Mouse (Mus musculus): ENCODE measurements around the gene C3.

The C3 gene

DNA sequence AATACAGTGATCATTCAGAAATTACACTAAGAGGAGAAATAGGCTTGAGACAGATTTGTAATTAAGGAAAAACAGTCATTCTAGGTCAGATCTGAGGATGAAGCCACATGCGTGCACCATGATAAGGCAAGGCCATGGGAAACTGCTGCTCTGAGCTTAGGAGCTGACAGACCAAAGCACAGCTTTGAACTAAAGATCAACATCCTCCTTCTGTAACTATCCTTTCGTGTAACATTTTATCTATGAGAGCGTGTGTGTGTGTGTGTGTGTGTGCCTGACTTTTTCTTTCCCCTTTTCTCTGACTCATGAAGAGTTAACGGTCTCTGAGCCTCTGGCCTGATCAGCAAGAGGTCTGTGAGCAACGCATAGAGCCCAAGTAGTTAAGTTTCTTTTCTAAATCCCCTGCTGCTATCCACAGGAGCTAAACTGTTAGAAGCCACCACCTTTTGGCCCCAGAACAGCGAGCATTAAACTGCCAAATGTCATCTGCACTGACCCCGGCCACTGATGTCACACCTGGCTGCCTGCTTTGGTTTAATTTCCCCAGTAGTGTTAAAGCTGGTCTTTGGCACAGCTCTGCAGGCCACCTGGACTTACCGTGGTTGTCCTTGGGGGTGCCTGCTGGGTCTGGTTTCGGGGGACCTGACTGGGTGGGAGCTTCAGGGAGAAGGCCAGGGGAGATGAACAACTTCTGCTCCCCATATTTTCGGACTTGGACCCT lies 15.9 kb upstream of the C3 start:
- no peaks in the 10 kb centered on the region for H3K27me3 ChIP-seq (ENCODE audit: control insufficient read depth, insufficient read depth, low read length, poor library complexity, severe bottlenecking)
- peaks cover 16% of the 10 kb centered on the region for H3K36me3 ChIP-seq (ENCODE audit: control insufficient read depth, insufficient read depth, low read length, poor library complexity, severe bottlenecking)
- DNase-seq (ENCODE audit: low read depth, low spot score), result no peak

DNA sequence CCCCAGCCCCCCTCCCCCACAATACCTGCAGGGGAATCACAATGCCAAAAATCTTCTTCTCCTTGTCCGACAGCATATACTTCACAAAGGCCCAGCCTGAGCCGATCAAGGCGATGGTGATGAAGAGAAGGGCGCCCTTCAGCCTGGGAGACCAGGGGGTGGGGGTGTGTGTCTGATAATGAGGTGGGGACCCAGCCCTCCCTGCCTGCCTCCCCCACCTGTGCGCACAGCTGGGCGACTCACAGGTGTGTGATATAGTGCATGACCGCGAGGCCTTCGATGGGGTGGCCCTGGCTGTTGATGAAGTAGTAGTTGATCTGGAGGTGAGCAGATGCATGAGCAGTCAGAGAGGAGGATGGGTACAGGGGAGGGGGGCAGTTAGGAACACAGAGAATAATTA lies 9.2 kb upstream of the C3 start:
- Histone ChIP-seq H3K27me3 (ENCODE audit: control insufficient read depth, insufficient read depth, low read length, poor library complexity, severe bottlenecking) (no peaks in the 10 kb centered on the region), H3K36me3 (ENCODE audit: control insufficient read depth, insufficient read depth, low read length, poor library complexity, severe bottlenecking) (peaks cover 24% of the 10 kb centered on the region)
- DNase-seq (ENCODE audit: low read depth, low spot score), result no peak

DNA sequence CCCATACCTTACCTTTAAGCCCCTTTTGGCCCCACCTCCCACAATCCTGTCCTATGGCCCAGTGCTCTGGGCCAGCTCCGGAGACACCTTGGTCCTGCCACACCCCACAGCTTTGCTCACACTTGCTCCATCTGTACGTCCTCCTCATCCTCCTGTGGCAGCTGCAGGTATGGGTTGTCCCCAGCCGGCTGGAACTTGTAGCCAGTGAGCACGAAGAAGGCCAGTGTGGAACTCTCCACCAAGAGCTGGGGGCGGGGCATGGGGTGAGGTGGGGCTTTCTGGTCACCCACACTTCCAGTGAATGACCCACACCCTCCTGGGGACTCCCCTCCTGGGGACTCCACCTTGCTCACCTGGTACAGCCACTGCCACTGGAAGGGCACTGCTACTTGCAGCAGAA lies 7.9 kb upstream of the C3 start:
- H3K27me3 ChIP-seq (ENCODE audit: control insufficient read depth, insufficient read depth, low read length, poor library complexity, severe bottlenecking), result no peaks in the 10 kb centered on the region
- H3K36me3 ChIP-seq (ENCODE audit: control insufficient read depth, insufficient read depth, low read length, poor library complexity, severe bottlenecking), result peaks cover 24% of the 10 kb centered on the region
- no peak for DNase-seq (ENCODE audit: low read depth, low spot score)

DNA sequence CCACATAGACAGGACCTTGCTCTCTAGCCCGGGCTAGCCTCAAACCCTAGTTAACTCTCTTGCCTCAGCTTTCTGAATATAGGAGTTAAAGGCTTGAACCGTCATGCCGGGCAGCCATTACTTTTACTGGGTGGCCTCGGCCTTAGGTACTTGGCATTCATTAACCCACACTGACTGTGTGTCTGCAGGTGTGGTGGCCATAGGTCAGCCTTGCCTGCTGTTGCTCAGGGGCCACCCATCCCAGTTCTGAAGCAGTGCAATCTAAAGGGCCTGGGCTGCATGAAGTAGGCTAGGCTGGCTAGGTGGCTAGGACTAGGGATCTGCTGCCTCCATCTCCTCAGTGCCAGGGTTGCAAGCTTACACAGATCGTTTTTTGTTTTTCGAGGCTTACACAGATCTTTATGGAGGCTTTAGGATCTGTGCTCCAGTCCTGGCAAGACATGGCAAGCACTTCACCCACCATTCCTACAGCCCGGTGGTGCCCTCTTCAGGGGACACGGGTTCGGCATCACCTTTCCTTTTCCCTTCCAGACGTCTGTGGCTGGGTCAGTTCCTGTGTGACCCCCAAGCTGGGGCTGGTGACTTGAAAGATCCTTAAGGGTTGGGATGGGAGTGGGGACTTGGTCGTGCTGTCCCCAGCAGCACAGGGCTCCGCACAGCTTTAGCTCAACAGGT lies 6.5 kb upstream of the C3 start:
- no peak for DNase-seq (ENCODE audit: low read depth, low spot score)
- H3K27me3 ChIP-seq (ENCODE audit: control insufficient read depth, insufficient read depth, low read length, poor library complexity, severe bottlenecking), result no peaks in the 10 kb centered on the region

DNA sequence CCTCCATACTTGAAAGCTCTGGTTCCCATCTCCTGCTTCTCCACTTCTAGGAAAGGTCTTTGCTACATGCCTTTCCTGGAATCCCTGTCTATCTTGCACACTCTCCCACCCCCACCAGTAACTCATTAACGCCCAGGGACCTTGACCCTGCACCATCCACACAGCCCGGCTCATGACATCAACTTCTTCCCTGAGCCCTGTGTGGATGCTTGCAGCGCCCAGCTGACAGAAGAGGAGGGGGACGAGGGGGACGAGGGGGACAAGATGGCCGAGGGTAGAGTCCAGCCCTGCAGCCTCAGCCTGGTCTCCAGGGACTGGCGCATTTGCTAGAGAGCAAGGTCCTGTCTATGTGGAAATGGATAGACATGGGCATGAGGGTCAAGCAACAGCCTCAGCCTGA lies 5.1 kb upstream of the C3 start:
- peaks cover 23% of the 10 kb centered on the region for H3K36me3 ChIP-seq (ENCODE audit: control insufficient read depth, insufficient read depth, low read length, poor library complexity, severe bottlenecking)
- no peaks in the 10 kb centered on the region for H3K27me3 ChIP-seq (ENCODE audit: control insufficient read depth, insufficient read depth, low read length, poor library complexity, severe bottlenecking)
- DNase-seq (ENCODE audit: low read depth, low spot score), result no peak

More for the DNA sequence above, 6.5 kb upstream of the C3 start:
- peaks cover 24% of the 10 kb centered on the region for H3K36me3 ChIP-seq (ENCODE audit: control insufficient read depth, insufficient read depth, low read length, poor library complexity, severe bottlenecking)

DNA sequence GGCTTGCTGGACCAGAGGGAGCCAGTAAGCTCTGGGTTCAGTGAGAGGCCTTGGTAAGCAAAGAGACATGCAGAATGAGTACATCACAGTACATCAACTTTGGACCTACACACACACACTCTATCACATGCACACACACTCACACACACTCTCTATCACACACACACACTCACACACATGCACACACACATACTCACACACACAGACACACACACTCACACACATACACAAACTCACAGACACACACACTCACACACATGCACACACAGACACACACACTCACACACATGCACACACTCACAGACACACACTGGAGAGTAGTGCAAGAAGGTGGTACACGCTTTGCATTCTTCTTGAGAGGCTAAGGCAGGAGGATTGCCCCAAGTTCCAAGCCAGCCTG lies 4.3 kb upstream of the C3 start:
- DNase-seq (ENCODE audit: low read depth, low spot score), result no peak
- Histone ChIP-seq H3K36me3 (ENCODE audit: control insufficient read depth, insufficient read depth, low read length, poor library complexity, severe bottlenecking) (peaks cover 22% of the 10 kb centered on the region), H3K27me3 (ENCODE audit: control insufficient read depth, insufficient read depth, low read length, poor library complexity, severe bottlenecking) (no peaks in the 10 kb centered on the region)

DNA sequence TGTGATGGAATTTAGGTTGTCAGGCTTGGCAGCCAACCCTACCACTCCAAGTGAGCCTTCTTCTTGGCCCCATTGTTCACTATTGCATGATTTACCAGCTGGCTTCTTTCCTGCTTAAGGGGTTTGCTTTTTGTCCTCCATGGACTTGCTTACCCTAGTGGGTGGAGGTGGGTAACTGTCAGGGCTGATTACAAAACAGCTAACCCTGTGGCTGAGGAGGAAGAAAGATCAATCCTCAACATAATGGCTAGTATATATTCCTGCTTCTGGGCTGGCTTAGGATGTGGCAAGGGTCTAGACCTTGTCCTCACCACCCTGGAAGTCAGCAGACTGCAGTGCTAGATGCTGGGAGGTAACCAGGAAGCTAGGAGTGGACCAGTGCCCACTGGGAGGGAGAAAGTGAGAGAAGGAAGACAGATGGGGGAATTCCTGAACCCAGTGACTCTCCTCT lies 3.4 kb upstream of the C3 start:
- no peaks in the 10 kb centered on the region for H3K27me3 ChIP-seq (ENCODE audit: control insufficient read depth, insufficient read depth, low read length, poor library complexity, severe bottlenecking)
- DNase-seq (ENCODE audit: low read depth, low spot score), result no peak
- peaks cover 16% of the 10 kb centered on the region for H3K36me3 ChIP-seq (ENCODE audit: control insufficient read depth, insufficient read depth, low read length, poor library complexity, severe bottlenecking)

DNA sequence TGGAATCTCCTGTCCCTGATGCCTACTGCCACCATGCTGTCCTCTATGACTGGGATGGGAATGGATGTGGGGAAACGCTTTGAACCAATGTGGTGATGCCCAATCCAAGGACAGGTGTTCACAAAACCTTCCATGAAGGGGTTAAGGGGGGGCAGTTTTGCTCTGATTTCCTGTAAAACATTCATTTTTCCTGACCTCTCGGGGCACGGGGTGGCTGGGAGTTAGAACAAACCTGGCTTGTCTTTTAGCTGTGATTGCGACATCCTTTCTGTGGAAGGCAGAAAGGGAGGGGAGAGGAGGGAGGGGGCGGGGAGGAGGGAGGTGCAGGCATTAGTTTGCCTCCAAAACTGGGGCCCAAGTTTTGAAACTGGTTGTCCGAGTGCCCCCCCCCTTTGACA lies 2.8 kb upstream of the C3 start:
- DNase-seq (ENCODE audit: low read depth, low spot score), result no peak
- H3K27me3 ChIP-seq (ENCODE audit: control insufficient read depth, insufficient read depth, low read length, poor library complexity, severe bottlenecking), result no peaks in the 10 kb centered on the region

DNA sequence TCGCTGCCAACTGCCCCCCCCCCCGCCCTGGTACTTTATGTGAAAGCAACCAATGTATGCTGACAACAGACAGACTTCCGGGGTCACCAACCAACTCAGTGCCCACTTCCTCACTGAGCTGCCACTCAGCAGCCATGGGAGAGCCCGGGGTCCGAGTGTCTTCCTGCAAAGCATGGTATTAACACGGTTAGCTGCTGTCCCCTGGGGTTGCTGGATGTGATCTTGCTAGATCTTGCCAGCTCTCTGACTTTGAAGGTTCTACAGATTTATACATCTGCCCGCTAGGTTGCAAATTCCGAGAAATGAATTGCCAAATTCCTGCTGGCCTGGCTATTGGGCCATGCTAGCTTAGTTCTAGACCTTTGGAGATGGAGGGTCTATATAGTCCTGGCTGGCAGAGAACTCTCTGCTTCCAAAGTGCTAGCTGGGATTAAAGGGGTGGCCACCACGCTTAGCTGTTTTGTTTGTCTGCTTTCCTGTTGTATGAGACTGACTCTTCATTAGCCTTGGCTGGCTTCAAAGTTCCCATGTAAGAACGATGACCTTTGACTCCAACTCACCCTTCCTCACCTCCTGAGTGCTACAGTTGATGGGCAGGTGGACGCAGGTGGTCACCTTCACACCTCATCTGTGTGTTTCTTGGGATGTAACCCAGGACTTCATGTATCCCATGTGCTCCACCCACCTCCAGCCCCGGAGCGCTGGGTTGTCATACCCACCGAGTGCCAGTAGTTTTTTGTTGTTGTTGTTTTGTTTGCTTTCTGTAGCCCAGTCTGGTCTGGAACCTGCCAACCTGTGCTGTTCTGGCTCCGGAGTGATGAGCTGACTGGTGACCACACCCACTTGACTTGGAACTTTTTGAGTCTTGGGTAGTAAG lies 2.2 kb upstream of the C3 start:
- DNase-seq (ENCODE audit: low read depth, low spot score), result peak; percentile 39
- H3K36me3 ChIP-seq (ENCODE audit: control insufficient read depth, insufficient read depth, low read length, poor library complexity, severe bottlenecking), result peaks cover 5% of the 10 kb centered on the region; the same call in 1 of the 2 replicates
- H3K27me3 ChIP-seq (ENCODE audit: control insufficient read depth, insufficient read depth, low read length, poor library complexity, severe bottlenecking), result no peaks in the 10 kb centered on the region

More for the DNA sequence above, 2.8 kb upstream of the C3 start:
- H3K36me3 ChIP-seq (ENCODE audit: control insufficient read depth, insufficient read depth, low read length, poor library complexity, severe bottlenecking), result peaks cover 9% of the 10 kb centered on the region

DNA sequence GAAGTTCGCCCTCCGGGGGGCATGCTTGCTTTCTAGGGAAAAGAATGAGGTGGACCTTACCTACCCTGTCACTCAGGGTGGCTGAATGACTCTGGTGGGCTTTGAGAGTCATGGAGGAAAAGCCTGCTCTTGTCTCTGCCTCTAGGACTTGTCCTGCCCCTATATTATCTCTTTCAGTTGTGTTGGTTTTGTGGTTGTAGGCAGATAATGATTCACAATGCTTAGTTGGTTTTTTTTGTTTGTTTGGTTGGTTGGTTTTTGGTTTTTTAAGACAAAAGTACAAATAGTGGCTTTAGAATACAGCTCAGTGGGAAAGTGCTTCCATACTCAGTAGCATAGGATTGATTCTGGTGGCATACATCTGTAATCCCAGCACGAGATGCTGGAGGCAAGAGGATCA lies 937 bp upstream of the C3 start:
- no peak for DNase-seq (ENCODE audit: low read depth, low spot score)
- no peaks in the 10 kb centered on the region for H3K36me3 ChIP-seq (ENCODE audit: control insufficient read depth, insufficient read depth, low read length, poor library complexity, severe bottlenecking)
- no peaks in the 10 kb centered on the region for H3K27me3 ChIP-seq (ENCODE audit: control insufficient read depth, insufficient read depth, low read length, poor library complexity, severe bottlenecking)

DNA sequence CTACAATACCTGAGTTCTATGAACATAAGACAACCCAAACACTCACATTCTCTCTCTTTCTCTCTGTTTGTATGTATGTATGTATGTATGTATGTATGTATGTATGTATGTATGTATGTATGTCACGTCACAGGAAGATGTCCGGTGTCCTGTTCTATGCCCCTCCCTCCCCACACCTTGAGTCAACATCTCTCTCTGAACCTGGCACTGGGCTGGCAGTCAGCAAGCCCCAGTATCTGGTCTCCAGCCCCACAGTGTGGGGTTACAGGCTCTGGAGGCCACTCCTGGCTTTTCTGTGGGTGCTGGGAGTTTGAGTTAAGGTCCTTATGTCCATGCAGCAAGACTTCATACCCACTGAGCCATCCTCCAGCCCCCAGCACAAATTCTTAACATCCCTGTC lies 468 bp downstream of the C3 start:
- no peak for DNase-seq (ENCODE audit: low read depth, low spot score)
- Histone ChIP-seq H3K36me3 (ENCODE audit: control insufficient read depth, insufficient read depth, low read length, poor library complexity, severe bottlenecking) (no peaks in the 10 kb centered on the region), H3K27me3 (ENCODE audit: control insufficient read depth, insufficient read depth, low read length, poor library complexity, severe bottlenecking) (no peaks in the 10 kb centered on the region)

DNA sequence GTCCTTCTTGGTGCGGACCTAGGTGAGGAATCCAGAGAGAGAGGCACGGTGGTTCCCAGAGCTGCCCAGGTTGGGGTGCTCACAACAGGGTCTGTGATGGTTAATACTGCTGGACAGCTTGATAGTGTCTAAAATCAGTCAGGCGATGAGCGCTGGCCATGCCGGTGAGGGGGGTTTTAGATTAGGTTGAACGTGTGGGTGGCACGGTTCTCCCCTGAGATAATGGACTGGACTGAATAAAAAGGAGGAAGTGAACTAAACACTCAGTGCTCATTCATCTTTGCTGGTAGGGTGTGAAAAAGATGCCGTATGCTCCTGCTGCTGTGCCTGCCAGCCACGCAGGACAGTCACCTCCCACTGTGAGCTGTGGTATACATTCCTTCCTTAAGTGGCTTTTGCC lies 4.6 kb downstream of the C3 start:
- H3K36me3 ChIP-seq (ENCODE audit: control insufficient read depth, insufficient read depth, low read length, poor library complexity, severe bottlenecking), result no peaks in the 10 kb centered on the region
- peak; percentile 36 for DNase-seq (ENCODE audit: low read depth, low spot score)
- no peaks in the 10 kb centered on the region for H3K27me3 ChIP-seq (ENCODE audit: control insufficient read depth, insufficient read depth, low read length, poor library complexity, severe bottlenecking)

DNA sequence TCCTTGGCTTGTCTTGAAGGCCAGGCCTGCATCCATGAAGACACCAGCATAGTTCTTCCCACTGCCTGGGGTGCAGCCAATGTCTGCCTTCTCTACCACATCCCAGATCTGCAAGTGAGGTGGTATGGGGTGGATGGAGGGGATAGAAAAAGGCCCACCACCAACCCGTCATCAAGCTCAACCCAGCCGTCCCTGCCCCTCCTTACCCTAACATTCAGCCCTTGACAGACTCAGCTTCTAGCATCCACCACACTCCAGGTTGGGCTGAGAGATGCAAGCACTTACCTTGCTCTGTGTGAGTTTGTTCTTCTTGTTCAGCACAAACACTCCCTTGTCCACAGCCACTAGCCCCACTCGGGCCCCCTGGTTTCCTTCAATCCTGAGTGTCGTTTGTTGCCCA lies 6.0 kb downstream of the C3 start:
- H3K36me3 ChIP-seq (ENCODE audit: control insufficient read depth, insufficient read depth, low read length, poor library complexity, severe bottlenecking), result no peaks in the 10 kb centered on the region
- DNase-seq (ENCODE audit: low read depth, low spot score), result no peak

DNA sequence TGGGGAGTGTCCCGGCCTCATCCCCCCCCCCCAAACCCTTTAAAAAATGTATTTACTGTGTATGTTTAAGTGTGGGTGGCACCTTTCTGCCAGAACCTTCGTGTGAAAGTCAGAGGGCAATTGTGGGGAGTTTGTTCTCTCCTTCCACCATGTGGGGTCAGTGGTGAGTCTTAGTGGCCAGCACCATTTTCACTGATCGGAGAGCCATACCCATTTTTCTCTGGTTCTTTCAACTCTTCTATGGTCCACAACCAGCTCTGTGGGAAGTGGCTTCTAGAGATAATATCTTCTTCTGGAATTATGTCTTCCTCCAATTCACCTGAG lies 8.1 kb downstream of the C3 start:
- peak; percentile 71 for DNase-seq (ENCODE audit: low read depth, low spot score)
- H3K36me3 ChIP-seq (ENCODE audit: control insufficient read depth, insufficient read depth, low read length, poor library complexity, severe bottlenecking), result no peaks in the 10 kb centered on the region
- H3K27me3 ChIP-seq (ENCODE audit: control insufficient read depth, insufficient read depth, low read length, poor library complexity, severe bottlenecking), result no peaks in the 10 kb centered on the region

More for the DNA sequence above, 6.0 kb downstream of the C3 start:
- no peaks in the 10 kb centered on the region for H3K27me3 ChIP-seq (ENCODE audit: control insufficient read depth, insufficient read depth, low read length, poor library complexity, severe bottlenecking)

All from splenic B cell, adult 2 months (primary cell).